Mouse (Mus musculus): ENCODE results near the gene Celf5. TPM values are rescaled to one million over a fixed set of nuclear protein-coding genes. Genes with fewer than 3 reads are reported as not detected.

The Celf5 gene
- polyA plus RNA-seq, 1 experiment from 2014 or later, result 0.99 TPM

- ChIA-PET CTCF (no interaction called here), POLR2A (no interaction called here)
- H3K27me3 ChIP-seq, result no peaks in the 10 kb centered on the region
- no peak for TF ChIP-seq CTCF (IDR thresholded peaks at IDR 0.05)
- in situ Hi-C loops (cut with MboI; ENCODE audit: low pct_unique_long_range_greater_than_20kb), result no loop called here
- no peak for ATAC-seq
- no peak for DNase-seq (ENCODE audit: low read depth, low spot score)
Measured at GRCm38 (mm10) chr10:81427804-81428506, 54.6 kb downstream of the Celf5 start.

- ChIA-PET CTCF (no interaction called here), POLR2A (no interaction called here)
- no peak for ATAC-seq
- in situ Hi-C loops (cut with MboI; ENCODE audit: low pct_unique_long_range_greater_than_20kb), result no loop called here
- no peak for DNase-seq (ENCODE audit: low read depth, low spot score)
- TF ChIP-seq CTCF (IDR thresholded peaks at IDR 0.05), result no peak
- no peaks in the 10 kb centered on the region for H3K27me3 ChIP-seq
Measured at GRCm38 (mm10) chr10:81427327-81427726, 55.2 kb downstream of the Celf5 start.

GRCm38 (mm10) chr10:81426897-81427296, 55.6 kb downstream of the Celf5 start:
- DNase-seq (ENCODE audit: low read depth, low spot score) (no peak), ATAC-seq (no peak)
- CTCF ChIA-PET, result no interaction called here
- in situ Hi-C loops (cut with MboI; ENCODE audit: low pct_unique_long_range_greater_than_20kb), result no loop called here
- no peak for TF ChIP-seq CTCF (IDR thresholded peaks at IDR 0.05)
- H3K27me3 ChIP-seq, result no peaks in the 10 kb centered on the region
- POLR2A ChIA-PET, result no interaction called here

GRCm38 (mm10) chr10:81426081-81426671, 56.3 kb downstream of the Celf5 start:
- no peaks in the 10 kb centered on the region for H3K27me3 ChIP-seq
- ATAC-seq (no peak), DNase-seq (ENCODE audit: low read depth, low spot score) (no peak)
- ChIA-PET CTCF (interaction anchor here (1.5 kb wide), 1 partner anchor 21 kb away, joined by 3 read pairs; no protein-coding TSS in a partner anchor), POLR2A (no interaction called here)
- TF ChIP-seq CTCF (IDR thresholded peaks at IDR 0.05), result no peak
- in situ Hi-C loops (cut with MboI; ENCODE audit: low pct_unique_long_range_greater_than_20kb), result no loop called here

GRCm38 (mm10) chr10:81425236-81425850, 57.2 kb downstream of the Celf5 start:
- CTCF ChIA-PET, result interaction anchor here (1.5 kb wide), 1 partner anchor 20 kb away, joined by 3 read pairs; no protein-coding TSS in a partner anchor
- TF ChIP-seq CTCF (IDR thresholded peaks at IDR 0.05), result no peak
- POLR2A ChIA-PET, result no interaction called here
- ATAC-seq (no peak), DNase-seq (ENCODE audit: low read depth, low spot score) (no peak)
- in situ Hi-C loops (cut with MboI; ENCODE audit: low pct_unique_long_range_greater_than_20kb), result no loop called here
- H3K27me3 ChIP-seq, result no peaks in the 10 kb centered on the region

- DNase-seq (ENCODE audit: low read depth, low spot score) (no peak), ATAC-seq (no peak)
- ChIA-PET CTCF (interaction anchor here (1.5 kb wide), 1 partner anchor 19 kb away, joined by 3 read pairs; no protein-coding TSS in a partner anchor), POLR2A (interaction anchor here (0.5 kb wide), 1 partner anchor 41 kb away, joined by 6 read pairs; no protein-coding TSS in a partner anchor)
- in situ Hi-C loops (cut with MboI; ENCODE audit: low pct_unique_long_range_greater_than_20kb), result no loop called here
- no peak for TF ChIP-seq CTCF (IDR thresholded peaks at IDR 0.05)
- no peaks in the 10 kb centered on the region for H3K27me3 ChIP-seq
Measured at GRCm38 (mm10) chr10:81424246-81425051, 58.1 kb downstream of the Celf5 start.

- ChIA-PET POLR2A (no interaction called here), CTCF (interaction anchor here (1.5 kb wide), 1 partner anchor 18 kb away, joined by 3 read pairs; no protein-coding TSS in a partner anchor)
- ATAC-seq (no peak), DNase-seq (ENCODE audit: low read depth, low spot score) (no peak)
- TF ChIP-seq CTCF (IDR thresholded peaks at IDR 0.05), result no peak
- in situ Hi-C loops (cut with MboI; ENCODE audit: low pct_unique_long_range_greater_than_20kb), result no loop called here
- H3K27me3 ChIP-seq, result no peaks in the 10 kb centered on the region
Measured at GRCm38 (mm10) chr10:81423476-81424245, 58.8 kb downstream of the Celf5 start.

GRCm38 (mm10) chr10:81422661-81423217, 59.8 kb downstream of the Celf5 start:
- in situ Hi-C loops (cut with MboI; ENCODE audit: low pct_unique_long_range_greater_than_20kb), result no loop called here
- TF ChIP-seq CTCF (IDR thresholded peaks at IDR 0.05), result no peak
- DNase-seq (ENCODE audit: low read depth, low spot score) (no peak), ATAC-seq (no peak)
- ChIA-PET CTCF (interaction anchor here (1.0 to 1.5 kb wide), 2 partner anchors 12 to 17 kb away, joined by 3 to 5 read pairs; no protein-coding TSS in a partner anchor), POLR2A (no interaction called here)
- no peaks in the 10 kb centered on the region for H3K27me3 ChIP-seq

- H3K27me3 ChIP-seq, result no peaks in the 10 kb centered on the region
- ChIA-PET POLR2A (no interaction called here), CTCF (interaction anchor here (1.0 to 1.5 kb wide), 2 partner anchors 11 to 16 kb away, joined by 3 to 5 read pairs; no protein-coding TSS in a partner anchor)
- no peak for TF ChIP-seq CTCF (IDR thresholded peaks at IDR 0.05)
- no peak for DNase-seq (ENCODE audit: low read depth, low spot score)
- in situ Hi-C loops (cut with MboI; ENCODE audit: low pct_unique_long_range_greater_than_20kb), result no loop called here
- no peak for ATAC-seq
Measured at GRCm38 (mm10) chr10:81422191-81422590, 60.3 kb downstream of the Celf5 start.

GRCm38 (mm10) chr10:81421797-81422100, 60.8 kb downstream of the Celf5 start:
- ATAC-seq, result no peak
- POLR2A ChIA-PET, result no interaction called here
- no peaks in the 10 kb centered on the region for H3K27me3 ChIP-seq
- TF ChIP-seq CTCF (IDR thresholded peaks at IDR 0.05), result no peak
- no peak for DNase-seq (ENCODE audit: low read depth, low spot score)
- in situ Hi-C loops (cut with MboI; ENCODE audit: low pct_unique_long_range_greater_than_20kb), result no loop called here
- CTCF ChIA-PET, result interaction anchor here (1.5 kb wide), 1 partner anchor 16 kb away, joined by 5 read pairs; no protein-coding TSS in a partner anchor
